Comparison of ENCODE assay signal across 9 mouse cellular contexts in the genomic region with DNA sequence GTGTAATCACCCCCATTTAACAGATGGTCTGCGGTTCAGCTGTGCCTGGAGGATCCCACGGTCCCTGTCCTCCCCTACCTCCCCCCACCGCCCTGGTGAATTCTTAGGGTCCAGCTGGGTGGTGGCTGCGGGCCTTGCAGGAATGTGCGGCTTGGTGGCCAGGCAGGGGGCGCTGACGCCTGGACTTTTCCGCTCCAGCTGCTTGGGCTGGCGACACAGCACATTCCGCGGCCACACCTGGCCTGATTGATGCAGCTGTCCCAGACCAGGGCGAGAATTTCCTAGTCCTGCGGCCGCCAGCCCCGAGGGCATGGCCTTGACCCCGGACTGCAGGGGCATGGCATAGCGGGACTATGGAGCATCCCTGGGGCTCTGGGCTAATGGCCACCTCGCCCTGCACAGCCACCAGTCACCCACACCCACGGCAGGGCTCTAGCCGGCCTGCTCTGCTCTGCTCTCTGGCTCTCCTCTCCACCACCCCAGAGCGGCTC. TPM values are rescaled to one million over a fixed set of nuclear protein-coding genes. Genes with fewer than 3 reads are reported as not detected.
DNase-seq lines count a peak whose midpoint lies in the region; ATAC-seq and TF ChIP-seq lines count a peak whose summit lies in the region.
"Had no signal": no experiment of that assay in that cellular context is flagged by ENCODE, and none has a peak within 500 bp of the region (broad histone marks: within the 10 kb centered on the region; RNA-seq: fewer than 3 reads in every experiment).

No protein-coding gene starts in this region.

- WGBS in hindbrain, embryonic 14.5 days, result 3% methylated on average over 21 of the region's 21 CpGs
- WGBS in liver, adult 2 months, result 5% methylated on average over 21 of the region's 21 CpGs
- 2% methylated on average over 21 of the region's 21 CpGs for WGBS in neural tube, embryonic 12.5 days

- no peaks in the 10 kb centered on the region for H3K79me3 ChIP-seq in C2C12 (ENCODE audit: low read depth)

- peak; percentile 72 for DNase-seq in embryo, embryonic 10 days (ENCODE audit: low spot score)
- DNase-seq in hindbrain, embryonic 14.5 days (ENCODE audit: low spot score), result peak; percentile 37
- no peak for DNase-seq in liver, adult 2 months (ENCODE audit: extremely low read depth, low read depth, low spot score)
- DNase-seq in thymus, adult 18-20 months, result no peak
- no peak for DNase-seq in spleen, adult 18-20 months

- H3K36me3 ChIP-seq in C2C12 (ENCODE audit: control insufficient read depth, insufficient read depth), result no peaks in the 10 kb centered on the region
- no peaks in the 10 kb centered on the region for H3K36me3 ChIP-seq in hindbrain, embryonic 14.5 days (replicated peaks; ENCODE audit: control insufficient read depth, insufficient read depth)
- H3K36me3 ChIP-seq in liver, adult 2 months (ENCODE audit: control insufficient read depth, insufficient read depth, low read length), result no peaks in the 10 kb centered on the region
- no peaks in the 10 kb centered on the region for H3K36me3 ChIP-seq in neural tube, embryonic 12.5 days

- H3K27ac ChIP-seq in hindbrain, embryonic 14.5 days, result no peak overlapping the region
- H3K27ac ChIP-seq in liver, adult 2 months (replicated peaks; ENCODE audit: insufficient read depth, low read depth, low read length), result no peak overlapping the region
- H3K27ac ChIP-seq in neural tube, embryonic 12.5 days, result no peak overlapping the region

- H3K4me1 ChIP-seq in hindbrain, embryonic 14.5 days (replicated peaks; ENCODE audit: control insufficient read depth, insufficient read depth, low read length), result 0 out of 2 replicates have a peak, but pooled peaks cover 4% of the 10 kb centered on the region
- H3K4me1 ChIP-seq in liver, adult 2 months (ENCODE audit: control insufficient read depth, insufficient read depth, low read length), result no peaks in the 10 kb centered on the region; the same call in 1 of the 2 replicates
- H3K4me1 ChIP-seq in neural tube, embryonic 12.5 days, result peaks cover 8% of the 10 kb centered on the region

- no peak for TF ChIP-seq POLR2A in liver, adult 2 months (IDR thresholded peaks at IDR 0.05; ENCODE audit: extremely low read depth, insufficient read depth, low read length)

- no peaks in the 10 kb centered on the region for H3K79me2 ChIP-seq in C2C12 (ENCODE audit: control insufficient read depth, insufficient read depth)
- H3K79me2 ChIP-seq in liver, adult 2 months (ENCODE audit: control insufficient read depth, insufficient read depth, low read length), result no peaks in the 10 kb centered on the region

- no peak; the same call in 1 of the 2 replicates for ATAC-seq in hindbrain, embryonic 14.5 days (ENCODE audit: low FRiP score)
- ATAC-seq in neural tube, embryonic 12.5 days (ENCODE audit: low FRiP score, low read depth), result peak; percentile 66; the same call in 1 of the 2 replicates
- ATAC-seq in activated CD4-positive, CD25-positive, alpha-beta regulatory T cell, adult 4 months, result no peak

- peak overlapping the region; percentile 49 for H3K9ac ChIP-seq in hindbrain, embryonic 14.5 days
- H3K9ac ChIP-seq in liver, adult 2 months (ENCODE audit: low read depth, low read length), result no peak overlapping the region
- 0 out of 2 replicates have a peak overlapping the region, but pooled peaks have one; percentile 33 for H3K9ac ChIP-seq in neural tube, embryonic 12.5 days

- H3K4me2 ChIP-seq in hindbrain, embryonic 14.5 days (replicated peaks), result peak overlapping the region; percentile 50
- peak overlapping the region; percentile 60 for H3K4me2 ChIP-seq in neural tube, embryonic 12.5 days (replicated peaks)

- H3K27me3 ChIP-seq in C2C12 (ENCODE audit: control insufficient read depth, insufficient read depth, insufficient read length), result no peaks in the 10 kb centered on the region
- H3K27me3 ChIP-seq in hindbrain, embryonic 14.5 days (ENCODE audit: control insufficient read depth, insufficient read depth, low read length), result peaks cover 6% of the 10 kb centered on the region; the same call in 1 of the 2 replicates
- H3K27me3 ChIP-seq in liver, adult 2 months (ENCODE audit: control insufficient read depth, insufficient read depth, low read length), result no peaks in the 10 kb centered on the region
- H3K27me3 ChIP-seq in neural tube, embryonic 12.5 days (replicated peaks), result 0 out of 2 replicates have a peak, but pooled peaks cover 8% of the 10 kb centered on the region

- no peak overlapping the region for H3K4me3 ChIP-seq in C2C12 (ENCODE audit: insufficient read depth, poor library complexity, severe bottlenecking)
- peak overlapping the region; percentile 23 for H3K4me3 ChIP-seq in hindbrain, embryonic 14.5 days (replicated peaks; ENCODE audit: low read length)
- H3K4me3 ChIP-seq in liver, adult 2 months (ENCODE audit: insufficient read depth, low read depth, low read length), result no peak overlapping the region
- peak overlapping the region; percentile 25 for H3K4me3 ChIP-seq in neural tube, embryonic 12.5 days

- peak; percentile 41 for TF ChIP-seq CTCF in C2C12 (IDR thresholded peaks at IDR 0.05; ENCODE audit: control insufficient read depth, insufficient read depth, insufficient read length)
- peak; percentile 27; the same call in 1 of the 2 replicates for TF ChIP-seq CTCF in liver, adult 2 months (IDR thresholded peaks at IDR 0.05; ENCODE audit: low read depth, low read length)

- no peak overlapping the region for H3ac ChIP-seq in C2C12 (ENCODE audit: control insufficient read depth, insufficient read length, low read depth)

- H3K9me3 ChIP-seq in hindbrain, embryonic 14.5 days (ENCODE audit: control insufficient read depth, low read length), result no peaks in the 10 kb centered on the region
- no peaks in the 10 kb centered on the region for H3K9me3 ChIP-seq in neural tube, embryonic 12.5 days

TF ChIP-seq in C2C12, 6 proteins besides CTCF, POLR2A, EP300 and RAD21:
- TF ChIP-seq USF1 (IDR thresholded peaks at IDR 0.05; ENCODE audit: low read depth), result no peak
- TF ChIP-seq MAX (IDR thresholded peaks at IDR 0.05), result no peak
- peak; percentile 78 for TF ChIP-seq MYOD1 (IDR thresholded peaks at IDR 0.05; ENCODE audit: control insufficient read depth, insufficient read length, low read depth)

RNA-seq across cellular contexts. Expression of a gene that starts 9.2 kb away (rescaled TPM):
- 9.0 TPM for polyA plus RNA-seq in C2C12 (2012; fragmentation: generic; extraction: Trizol)
- polyA plus RNA-seq in hindbrain, embryonic 14.5 days (2014; fragmentation: Nextera tagmentation; extraction: Ambion mirVana), result 16.3 and 18.7 TPM in 2 replicates
- 19.5 and 20.1 TPM in 2 replicates for total RNA-seq in liver, adult 2 months (2014; rRNA removed)
- 19.8 and 20.9 TPM in 2 replicates for polyA plus RNA-seq in liver, adult 2 months (2012; rRNA removed)
- polyA plus RNA-seq in neural tube, embryonic 12.5 days (2016; fragmentation: Nextera tagmentation; extraction: Ambion mirVana), result 12.7 and 14.2 TPM in 2 replicates
- 1 to 10 TPM; 2.0 to 2.4 TPM for polyA plus RNA-seq in activated CD4-positive, CD25-positive, alpha-beta regulatory T cell, adult 4 months (2017; shearing (Covaris generic))

RNA-seq across cellular contexts. Expression of a gene that starts 10.5 kb away (rescaled TPM):
- 0.32 TPM for polyA plus RNA-seq in C2C12 (2012; fragmentation: generic; extraction: Trizol)
- polyA plus RNA-seq in hindbrain, embryonic 14.5 days (2014; fragmentation: Nextera tagmentation; extraction: Ambion mirVana), result 0.26 and 0.29 TPM in 2 replicates
- total RNA-seq in liver, adult 2 months (2014; rRNA removed), result not detected in 2 replicates
- not detected in 2 replicates for polyA plus RNA-seq in liver, adult 2 months (2012; rRNA removed)
- polyA plus RNA-seq in neural tube, embryonic 12.5 days (2016; fragmentation: Nextera tagmentation; extraction: Ambion mirVana), result not detected in 2 replicates
- polyA plus RNA-seq in activated CD4-positive, CD25-positive, alpha-beta regulatory T cell, adult 4 months (2017; shearing (Covaris generic)), result not detected
- total RNA-seq: neutrophil, adult 5-6 weeks had no signal

RNA-seq across cellular contexts. Expression of a gene that starts 25.0 kb away (rescaled TPM):
- polyA plus RNA-seq in C2C12 (2012; fragmentation: generic; extraction: Trizol), result not detected
- polyA plus RNA-seq in hindbrain, embryonic 14.5 days (2014; fragmentation: Nextera tagmentation; extraction: Ambion mirVana), result not detected in 2 replicates
- total RNA-seq in liver, adult 2 months (2014; rRNA removed), result 164 and 213 TPM in 2 replicates
- 260 and 313 TPM in 2 replicates for polyA plus RNA-seq in liver, adult 2 months (2012; rRNA removed)
- polyA plus RNA-seq in neural tube, embryonic 12.5 days (2016; fragmentation: Nextera tagmentation; extraction: Ambion mirVana), result not detected in 2 replicates
- polyA plus RNA-seq in activated CD4-positive, CD25-positive, alpha-beta regulatory T cell, adult 4 months (2017; shearing (Covaris generic)), result not detected
- total RNA-seq: neutrophil, adult 5-6 weeks had no signal

RNA-seq across cellular contexts. Expression of a gene that starts 43.3 kb away (rescaled TPM):
- polyA plus RNA-seq in C2C12 (2012; fragmentation: generic; extraction: Trizol), result 0.19 TPM
- polyA plus RNA-seq in hindbrain, embryonic 14.5 days (2014; fragmentation: Nextera tagmentation; extraction: Ambion mirVana), result 121 and 137 TPM in 2 replicates
- 0.07 TPM in 1 of 2 replicates, not detected in the other for total RNA-seq in liver, adult 2 months (2014; rRNA removed)
- polyA plus RNA-seq in liver, adult 2 months (2012; rRNA removed), result not detected in 2 replicates
- polyA plus RNA-seq in neural tube, embryonic 12.5 days (2016; fragmentation: Nextera tagmentation; extraction: Ambion mirVana), result 83.1 and 83.6 TPM in 2 replicates
- polyA plus RNA-seq in activated CD4-positive, CD25-positive, alpha-beta regulatory T cell, adult 4 months (2017; shearing (Covaris generic)), result not detected
- total RNA-seq: neutrophil, adult 5-6 weeks had no signal

RNA-seq across cellular contexts. Expression of a gene that starts 57.1 kb away (rescaled TPM):
- 44.6 TPM for polyA plus RNA-seq in C2C12 (2012; fragmentation: generic; extraction: Trizol)
- polyA plus RNA-seq in hindbrain, embryonic 14.5 days (2014; fragmentation: Nextera tagmentation; extraction: Ambion mirVana), result 74.8 and 78.9 TPM in 2 replicates
- 21.9 and 22.6 TPM in 2 replicates for total RNA-seq in liver, adult 2 months (2014; rRNA removed)
- polyA plus RNA-seq in liver, adult 2 months (2012; rRNA removed), result 8.0 and 8.3 TPM in 2 replicates
- polyA plus RNA-seq in neural tube, embryonic 12.5 days (2016; fragmentation: Nextera tagmentation; extraction: Ambion mirVana), result 74.3 and 74.8 TPM in 2 replicates
- 100 to 1,000 TPM; 107 to 116 TPM for polyA plus RNA-seq in activated CD4-positive, CD25-positive, alpha-beta regulatory T cell, adult 4 months (2017; shearing (Covaris generic))

Comparison
In these comparisons a context has a peak if more than half of its experiments do, and no peak if none do; other contexts are left out.
1. H3K4me3 ChIP-seq: peak in hindbrain, embryonic 14.5 days (single experiment) and neural tube, embryonic 12.5 days (single experiment); none in C2C12 (single experiment) and liver, adult 2 months (single experiment).
2. DNase-seq: peak in embryo, embryonic 10 days (single experiment) and hindbrain, embryonic 14.5 days (single experiment); none in liver, adult 2 months (single experiment), thymus, adult 18-20 months (0 of 2) and spleen, adult 18-20 months (0 of 2).
3. RNA of a gene that starts 25.0 kb away (polyA plus RNA-seq): 260 to 313 TPM in liver, adult 2 months; not detected in C2C12 (single experiment), not detected in hindbrain, embryonic 14.5 days, not detected in neural tube, embryonic 12.5 days and not detected in activated CD4-positive, CD25-positive, alpha-beta regulatory T cell, adult 4 months; every median in the first group is over 100 times any median in the second.